13 mouse cellular contexts compared by ENCODE assay signal in genomic region chr17:34022987-34023386, GRCm38 (mm10). TPM values are rescaled to one million over a fixed set of nuclear protein-coding genes. Genes with fewer than 3 reads are reported as not detected.
DNase-seq lines count a peak whose midpoint lies in the region; ATAC-seq and TF ChIP-seq lines count a peak whose summit lies in the region.
"Had no signal": no experiment of that assay in that cellular context is flagged by ENCODE, and none has a peak within 500 bp of the region (broad histone marks: within the 10 kb centered on the region; RNA-seq: fewer than 3 reads in every experiment).

No protein-coding gene starts in this region.

- H3K9me3 ChIP-seq in ES-E14 (ENCODE audit: control insufficient read depth, insufficient read depth, low read depth, low read length): peaks cover 9% of the 10 kb centered on the region
- H3K9me3 ChIP-seq in limb, embryonic 10.5 days (replicated peaks): 0 out of 2 replicates have a peak, but pooled peaks cover 10% of the 10 kb centered on the region
- H3K9me3 ChIP-seq: stomach, embryonic 15.5 days had no signal

- no peak overlapping the region for H3K27ac ChIP-seq in ES-E14 (ENCODE audit: insufficient read depth, low read depth, low read length, poor library complexity, severe bottlenecking)
- H3K27ac ChIP-seq in limb, embryonic 10.5 days: no peak overlapping the region
- H3K27ac ChIP-seq: embryonic facial prominence, embryonic 13.5 days; liver, embryonic 14.5 days; stomach, embryonic 15.5 days had no signal

- no peak for ATAC-seq in frontal cortex, adult (ENCODE audit: low TSS enrichment)
- ATAC-seq: intestine, postnatal 0 days had no signal

- H3K4me1 ChIP-seq in ES-E14 (ENCODE audit: control insufficient read depth in 2 of 2, insufficient read depth in 2 of 2, low read length in 2 of 2, poor library complexity in 1 of 2): peaks cover 2 to 26% of the 10 kb centered on the region in 2 experiments; a peak in 3 of 4 replicates
- H3K4me1 ChIP-seq in limb, embryonic 10.5 days: peaks cover 49% of the 10 kb centered on the region

- peaks cover 11% of the 10 kb centered on the region; the same call in 1 of the 2 replicates for H3K36me3 ChIP-seq in ES-E14 (ENCODE audit: control insufficient read depth, insufficient read depth, low read length, poor library complexity, severe bottlenecking)
- H3K36me3 ChIP-seq in limb, embryonic 10.5 days: peaks cover 41% of the 10 kb centered on the region

- H3K27me3 ChIP-seq in limb, embryonic 10.5 days (ENCODE audit: low read depth, poor library complexity, severe bottlenecking): no peaks in the 10 kb centered on the region
- H3K27me3 ChIP-seq: embryonic facial prominence, embryonic 13.5 days; stomach, embryonic 15.5 days had no signal

- H3K4me3 ChIP-seq in ES-E14 (ENCODE audit: insufficient read depth in 1 of 2, low read depth in 1 of 2, low read length in 2 of 2, poor library complexity in 1 of 2, severe bottlenecking in 1 of 2): peak overlapping the region; percentile 3 to 6; a peak in 2 of 4 replicates
- 0 out of 2 replicates have a peak overlapping the region, but pooled peaks have one; percentile 2 for H3K4me3 ChIP-seq in limb, embryonic 10.5 days

- 96% methylated on average over 20 of the region's 20 CpGs for WGBS in limb, embryonic 10.5 days

- in situ Hi-C loops in ES-E14 (cut with MboI; ENCODE audit: low sequenced_read_pairs in 2 of 2, unreplicated experiment in 2 of 2): no loop called here

- DNase-seq in frontal cortex, postnatal 10 days (ENCODE audit: low spot score in 2 of 2): peak; percentile 17 to 31
- peak; percentile 25 for DNase-seq in layer of hippocampus, adult 11-12 months (ENCODE audit: low spot score)
- no peak for DNase-seq in layer of hippocampus, postnatal 25 days (ENCODE audit: extremely low spot score in 1 of 2, low spot score in 1 of 2)
- no peak for DNase-seq in ES-E14 (ENCODE audit: low read depth, low spot score)
- no peak for DNase-seq in limb, embryonic 10.5 days (ENCODE audit: low spot score)
- no peak for DNase-seq in spleen, adult 12 weeks (ENCODE audit: low spot score)
- DNase-seq: heart, postnatal 36 days; lung, postnatal 36 days had no signal

- no peak overlapping the region for H3K9ac ChIP-seq in ES-E14 (ENCODE audit: insufficient read depth, low read depth, low read length, poor library complexity, severe bottlenecking)
- H3K9ac ChIP-seq: liver, embryonic 14.5 days; stomach, embryonic 15.5 days had no signal

TF ChIP-seq in ES-E14, 5 proteins besides CTCF, POLR2A, EP300 and RAD21:
- TF ChIP-seq ZNF384 (IDR thresholded peaks at IDR 0.05; ENCODE audit: low read depth, low read length): no peak
- no peak for TF ChIP-seq CHD2 (IDR thresholded peaks at IDR 0.05; ENCODE audit: low read depth, low read length)
- no peak for TF ChIP-seq MAFK (IDR thresholded peaks at IDR 0.05; ENCODE audit: insufficient read depth, low read depth, low read length)
- no peak for TF ChIP-seq ZC3H11A (IDR thresholded peaks at IDR 0.05; ENCODE audit: borderline replicate concordance, low read depth, low read length)
- no peak for TF ChIP-seq HCFC1 (IDR thresholded peaks at IDR 0.05; ENCODE audit: borderline replicate concordance, insufficient read depth, low read length)

RNA-seq across cellular contexts. Expression of gene Ring1, which starts 1.5 kb away (rescaled TPM):
- 10 to 100 TPM; 37.1 to 44.3 TPM for total RNA-seq in layer of hippocampus, postnatal 25 days (2021)
- 5.6 and 8.9 TPM in 2 replicates for total RNA-seq in ES-E14 (2012; rRNA removed)
- 11.8 and 15.0 TPM in 2 replicates for polyA plus RNA-seq in limb, embryonic 10.5 days (2016; fragmentation: Nextera tagmentation; extraction: Ambion mirVana)

RNA-seq across cellular contexts. Expression of gene H2-Ke6, which starts 4.9 kb away (rescaled TPM):
- total RNA-seq in layer of hippocampus, postnatal 25 days (2021): 10 to 100 TPM; 54.3 to 63.9 TPM
- total RNA-seq in ES-E14 (2012; rRNA removed): 15.5 and 27.7 TPM in 2 replicates
- 25.9 and 33.7 TPM in 2 replicates for polyA plus RNA-seq in limb, embryonic 10.5 days (2016; fragmentation: Nextera tagmentation; extraction: Ambion mirVana)

RNA-seq across cellular contexts. Expression of gene Slc39a7, which starts 8.5 kb away (rescaled TPM):
- total RNA-seq in layer of hippocampus, postnatal 25 days (2021): 10 to 100 TPM; 94.3 to 95.5 TPM
- total RNA-seq in ES-E14 (2012; rRNA removed): 253 and 394 TPM in 2 replicates
- 196 TPM in 2 replicates for polyA plus RNA-seq in limb, embryonic 10.5 days (2016; fragmentation: Nextera tagmentation; extraction: Ambion mirVana)

RNA-seq across cellular contexts. Expression of gene Rxrb, which starts 8.6 kb away (rescaled TPM):
- total RNA-seq in layer of hippocampus, postnatal 25 days (2021): 10 to 100 TPM; 76.0 to 83.6 TPM
- 52.4 and 79.2 TPM in 2 replicates for total RNA-seq in ES-E14 (2012; rRNA removed)
- polyA plus RNA-seq in limb, embryonic 10.5 days (2016; fragmentation: Nextera tagmentation; extraction: Ambion mirVana): 49.9 and 51.0 TPM in 2 replicates

RNA-seq across cellular contexts. Expression of gene Col11a2, which starts 16.2 kb away (rescaled TPM):
- total RNA-seq in layer of hippocampus, postnatal 25 days (2021): 10 to 100 TPM; 23.5 to 25.3 TPM
- 1.3 and 1.4 TPM in 2 replicates for total RNA-seq in ES-E14 (2012; rRNA removed)
- 0.43 and 2.5 TPM in 2 replicates for polyA plus RNA-seq in limb, embryonic 10.5 days (2016; fragmentation: Nextera tagmentation; extraction: Ambion mirVana)

Comparison
In these comparisons a context has a peak if more than half of its experiments do, and no peak if none do; other contexts are left out.
1. DNase-seq: peak in frontal cortex, postnatal 10 days (2 of 2) and layer of hippocampus, adult 11-12 months (single experiment); none in layer of hippocampus, postnatal 25 days (0 of 2), ES-E14 (single experiment), limb, embryonic 10.5 days (single experiment) and spleen, adult 12 weeks (single experiment).